Mouse (Mus musculus) lung, adult 10 weeks (tissue): ENCODE data around the gene Birc2. TPM values are rescaled to one million over a fixed set of nuclear protein-coding genes. Genes with fewer than 3 reads are reported as not detected.

ENCODE experiments used
- polyA plus RNA-seq: library from polyadenylated mRNA; stranded (reverse); fragments of 350-450 nt; fragmentation: Illumina TruSeq; extraction: RNeasy Lipid Tissue Mini Kit (QIAGEN cat#74804); gene quantifications from one replicate; pipeline ENCODE4 v1.2.3, GENCODE M21; 2014; ENCODE audit warnings: low read depth, low replicate concordance; ENCODE audit not compliant: insufficient read depth

The Birc2 gene
- 23.2 TPM for polyA plus RNA-seq

GRCm38 (mm10) chr9:7836905-7837805, at the start of gene Birc2:
Gene Birc2 (minus strand): TSS chr9:7837064.

GRCm38 (mm10) chr9:7872775-7873439, 36.0 kb upstream of the Birc2 start, which contains the start of gene Birc3:
Gene Birc3 (minus strand): TSS chr9:7873186.

Other genes with a start within 250 kb of the Birc2 start
- not detected for gene Mmp20, start 208.8 kb downstream of the Birc2 start, polyA plus RNA-seq
- not detected for gene Mmp7, start 145.0 kb downstream of the Birc2 start, polyA plus RNA-seq
- gene Tmem123, start 73.0 kb downstream of the Birc2 start, polyA plus RNA-seq: 79.1 TPM
- 20.1 TPM for gene Birc3, start 36.1 kb upstream of the Birc2 start, polyA plus RNA-seq
- gene Yap1, start 167.5 kb upstream of the Birc2 start, polyA plus RNA-seq: 36.6 TPM
- 4.3 TPM for gene Cfap300, start 205.8 kb upstream of the Birc2 start, polyA plus RNA-seq